Mouse (Mus musculus) lung, adult 2 months (tissue): ENCODE results near the gene Pnp2. TPM values are rescaled to one million over a fixed set of nuclear protein-coding genes. Genes with fewer than 3 reads are reported as not detected.
"Not testable (repeated sequence)": the region's sequence is repeated elsewhere in the genome, so short reads cannot be mapped to it uniquely, and the experiment has no call there.

Source experiments
- DNase-seq: peaks from one replicate; pipeline ENCODE4 v3.0.0; 2022
- H3K4me1 ChIP-seq: fragments of 200-500 bp; 2 replicates; pipeline ENCODE4 v1.6.1; 2011; ENCODE audit warnings: low read length; ENCODE audit not compliant: control insufficient read depth, insufficient read depth
- H3K4me3 ChIP-seq: fragments of 200-500 bp; replicated peaks from 2 replicates; pipeline ENCODE3; 2011; ENCODE audit warnings: low read depth, mild to moderate bottlenecking, control low read depth, low read length; ENCODE audit errors: extremely low read depth
- CTCF ChIP-seq: fragments of 200-500 bp; IDR thresholded peaks from 2 replicates; pipeline ENCODE4 v1.5.1; 2011; ENCODE audit warnings: mild to moderate bottlenecking, low read length, control low read depth; ENCODE audit not compliant: insufficient read depth
- POLR2A ChIP-seq: fragments of 200-500 bp; IDR thresholded peaks from 2 replicates; pipeline ENCODE4 v1.6.1; 2011; ENCODE audit warnings: low read depth, mild to moderate bottlenecking, control low read depth, low read length, borderline replicate concordance; ENCODE audit errors: extremely low read depth
- WGBS: fragments of 180-500 bp; shearing (Covaris S2); methylation state at CpG from one replicate; pipeline ENCODE4 v1.1.7; 2018; 5-methylcytosine and 5-hydroxymethylcytosine counted together
- polyA plus RNA-seq: library from polyadenylated mRNA; depleted of rRNA; stranded (reverse); fragments of >200 nt; gene quantifications from 2 replicates; pipeline ENCODE4 v1.2.3, GENCODE M21; 2012

Pnp2 gene
- polyA plus RNA-seq, 1 experiment: 1.1 TPM

DNA sequence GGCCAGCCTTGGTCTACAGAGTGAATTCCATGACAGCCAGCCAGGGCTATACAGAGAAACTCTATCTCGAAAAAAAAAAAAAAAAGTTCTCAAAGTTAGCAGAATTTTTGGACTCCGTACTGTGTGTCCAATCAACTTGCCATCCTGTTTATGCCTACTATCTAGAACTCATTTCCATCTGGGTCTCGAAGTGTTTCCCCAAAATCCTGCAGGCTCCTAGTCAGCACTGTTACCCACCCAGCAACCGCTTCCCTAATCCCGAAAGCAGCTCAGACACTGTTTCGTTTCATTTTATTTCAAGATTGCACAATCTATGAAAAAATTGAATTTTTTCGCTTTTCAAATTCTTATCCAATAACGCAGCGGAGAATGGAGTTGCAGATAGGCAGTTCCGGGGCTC is 305 bp upstream of the Pnp2 start:
- H3K4me3 ChIP-seq: no peak overlapping the region
- WGBS: 62% methylated on average over 10 of the region's 10 CpGs

DNA sequence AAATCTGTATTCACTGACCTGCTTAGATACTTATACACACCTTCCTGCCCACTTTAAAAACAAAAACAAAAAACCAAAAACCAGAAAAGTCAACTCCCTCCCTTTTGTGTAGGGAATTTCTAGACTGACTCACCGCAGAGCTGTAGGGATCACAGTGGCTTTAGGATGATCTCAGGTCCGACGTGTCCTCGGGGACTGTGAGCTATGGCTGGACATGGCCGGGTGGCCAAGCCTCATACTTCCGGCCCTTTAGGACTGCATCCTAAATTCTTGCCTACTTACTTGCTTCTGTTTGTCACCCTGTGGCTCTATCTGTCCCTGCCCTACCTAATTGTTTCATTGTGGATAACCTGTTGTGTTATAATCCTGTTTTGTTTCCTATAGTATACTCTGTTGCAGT is 932 bp downstream of the Pnp2 start:
- 85% methylated on average over 6 of the region's 6 CpGs for WGBS
- DNase-seq, H3K4me3 ChIP-seq, H3K4me1 ChIP-seq: not testable (repeated sequence)

More for the DNA sequence above, 305 bp upstream of the Pnp2 start:
- TF ChIP-seq CTCF (no peak), POLR2A (no peak)
- no peak for DNase-seq
- H3K4me1 ChIP-seq: peaks cover 2% of the 10 kb centered on the region; the same call in 1 of the 2 replicates

DNA sequence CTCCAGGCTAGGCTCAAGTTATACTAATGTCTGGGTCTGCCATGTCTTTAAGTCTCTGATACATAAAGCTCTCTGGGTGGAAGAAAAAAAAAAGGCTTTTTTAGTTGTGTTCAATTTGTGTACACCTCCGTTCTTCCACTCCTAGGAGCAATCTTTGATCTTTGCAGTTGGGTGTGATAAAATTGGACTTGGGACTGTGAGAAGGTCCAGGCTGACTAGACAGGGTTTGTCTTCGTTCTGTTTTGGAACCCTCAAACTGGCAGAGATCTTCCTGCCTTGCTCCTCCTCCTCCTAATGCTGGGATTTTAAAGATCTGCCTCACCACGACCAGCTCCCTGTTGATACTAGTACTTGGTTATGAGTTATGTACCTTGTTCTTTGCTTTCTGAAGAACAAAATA is 1.4 kb downstream of the Pnp2 start:
- DNase-seq: not testable (repeated sequence)

DNA sequence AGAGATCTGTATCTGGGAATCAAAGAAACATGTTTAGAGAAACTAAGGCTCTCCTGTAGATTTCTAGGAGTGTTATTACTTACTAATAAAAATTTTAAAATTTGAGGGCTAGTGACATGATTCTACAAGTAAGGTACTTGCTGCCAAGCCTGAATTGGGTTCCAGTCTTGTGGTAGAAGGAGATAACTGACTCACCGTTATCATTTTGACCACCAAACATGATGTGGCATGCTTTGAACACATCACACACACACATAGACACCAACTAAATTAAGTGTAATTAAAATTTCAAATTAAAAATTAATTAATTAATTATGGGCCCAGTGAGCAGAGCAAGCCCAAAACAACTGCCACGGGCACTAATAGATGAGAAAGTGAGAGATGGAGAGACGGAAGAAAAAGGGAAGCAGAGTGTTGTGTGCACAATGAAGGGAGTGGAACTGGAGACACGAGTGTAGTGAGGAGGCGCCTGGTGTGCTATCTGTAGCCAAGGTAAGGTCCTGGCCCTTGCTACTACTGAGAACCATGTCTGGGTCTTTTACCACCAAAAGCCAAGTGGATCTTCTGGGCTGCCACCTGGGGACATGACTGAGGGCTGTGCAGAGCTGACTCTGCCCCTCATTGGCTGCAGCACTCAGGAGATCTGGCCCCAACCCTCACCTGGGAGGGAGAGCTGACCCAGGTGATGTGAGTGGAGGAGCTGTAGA is 2.6 kb downstream of the Pnp2 start:
- not testable (repeated sequence) for DNase-seq, H3K4me1 ChIP-seq, H3K4me3 ChIP-seq
- 91% methylated on average over 5 of the region's 5 CpGs for WGBS

More for the DNA sequence above, 1.4 kb downstream of the Pnp2 start:
- not testable (repeated sequence) for H3K4me3 ChIP-seq, H3K4me1 ChIP-seq
- WGBS: 53% methylated on average over 3 of the region's 3 CpGs

DNA sequence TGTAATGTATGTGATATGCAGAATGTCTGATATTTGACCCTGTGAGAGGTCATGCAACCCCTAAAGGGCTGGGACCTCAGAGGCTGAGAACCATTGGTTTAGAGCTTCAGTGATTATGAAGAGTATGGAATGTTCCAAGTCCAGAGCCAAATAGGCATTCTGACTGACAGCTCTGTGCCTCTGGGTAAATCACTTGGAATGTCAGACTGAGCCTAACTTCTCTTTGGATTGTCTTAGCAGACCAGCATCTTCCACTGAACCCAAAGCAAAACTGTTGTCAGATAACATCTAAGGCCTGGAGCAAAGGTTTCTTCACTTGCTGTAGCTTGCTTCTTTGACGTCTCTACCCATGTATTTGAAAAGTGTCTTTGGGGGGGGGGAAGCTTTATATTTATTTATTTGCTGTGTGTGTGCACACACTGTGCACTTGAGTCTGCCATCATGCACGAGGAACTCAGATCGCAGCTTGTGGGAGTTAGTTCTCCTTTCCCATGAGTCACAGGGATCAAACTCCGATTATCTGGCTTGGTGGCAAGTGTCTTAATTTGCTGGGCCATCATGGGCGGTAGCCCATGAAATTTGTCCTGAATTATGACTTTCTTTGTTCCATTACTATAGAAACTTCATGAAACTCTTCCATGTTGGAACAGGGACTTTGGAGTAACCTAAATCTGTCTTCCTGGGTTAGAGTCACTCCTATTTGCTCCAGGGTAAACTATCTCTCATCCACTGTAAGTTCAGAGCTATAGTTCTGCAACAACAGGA is 12.6 kb downstream of the Pnp2 start:
- WGBS: 87% methylated on average over 5 of the region's 5 CpGs
- Histone ChIP-seq H3K4me1 (no peaks in the 10 kb centered on the region; the same call in 1 of the 2 replicates), H3K4me3 (no peak overlapping the region)
- no peak for DNase-seq
- no peak for TF ChIP-seq POLR2A
- TF ChIP-seq CTCF: no peak

DNA sequence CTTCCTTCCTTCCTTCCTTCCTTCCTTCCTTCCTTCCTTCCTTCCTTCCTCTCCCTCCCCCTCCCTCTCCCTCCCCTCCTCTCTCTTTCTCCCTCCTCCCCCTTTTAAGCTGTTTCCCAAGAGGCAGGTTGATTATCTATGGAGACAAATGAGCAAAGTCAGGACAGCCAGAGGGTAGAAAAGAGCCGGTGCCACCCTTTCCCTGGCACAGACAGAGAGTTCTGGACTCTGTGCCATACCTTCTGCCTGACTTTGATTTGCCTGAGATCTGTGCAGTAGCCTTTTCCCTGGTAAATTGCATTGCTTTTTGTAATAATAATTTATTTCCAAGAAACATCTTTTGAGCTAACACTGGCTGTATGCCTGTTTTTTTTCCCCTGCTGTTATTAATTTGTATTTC is 13.2 kb downstream of the Pnp2 start:
- Histone ChIP-seq H3K4me3 (no peak overlapping the region), H3K4me1 (no peaks in the 10 kb centered on the region; the same call in 1 of the 2 replicates)
- no peak for DNase-seq
- WGBS: 19% methylated on average over 1 of the region's 1 CpGs
- TF ChIP-seq POLR2A (no peak), CTCF (no peak)

DNA sequence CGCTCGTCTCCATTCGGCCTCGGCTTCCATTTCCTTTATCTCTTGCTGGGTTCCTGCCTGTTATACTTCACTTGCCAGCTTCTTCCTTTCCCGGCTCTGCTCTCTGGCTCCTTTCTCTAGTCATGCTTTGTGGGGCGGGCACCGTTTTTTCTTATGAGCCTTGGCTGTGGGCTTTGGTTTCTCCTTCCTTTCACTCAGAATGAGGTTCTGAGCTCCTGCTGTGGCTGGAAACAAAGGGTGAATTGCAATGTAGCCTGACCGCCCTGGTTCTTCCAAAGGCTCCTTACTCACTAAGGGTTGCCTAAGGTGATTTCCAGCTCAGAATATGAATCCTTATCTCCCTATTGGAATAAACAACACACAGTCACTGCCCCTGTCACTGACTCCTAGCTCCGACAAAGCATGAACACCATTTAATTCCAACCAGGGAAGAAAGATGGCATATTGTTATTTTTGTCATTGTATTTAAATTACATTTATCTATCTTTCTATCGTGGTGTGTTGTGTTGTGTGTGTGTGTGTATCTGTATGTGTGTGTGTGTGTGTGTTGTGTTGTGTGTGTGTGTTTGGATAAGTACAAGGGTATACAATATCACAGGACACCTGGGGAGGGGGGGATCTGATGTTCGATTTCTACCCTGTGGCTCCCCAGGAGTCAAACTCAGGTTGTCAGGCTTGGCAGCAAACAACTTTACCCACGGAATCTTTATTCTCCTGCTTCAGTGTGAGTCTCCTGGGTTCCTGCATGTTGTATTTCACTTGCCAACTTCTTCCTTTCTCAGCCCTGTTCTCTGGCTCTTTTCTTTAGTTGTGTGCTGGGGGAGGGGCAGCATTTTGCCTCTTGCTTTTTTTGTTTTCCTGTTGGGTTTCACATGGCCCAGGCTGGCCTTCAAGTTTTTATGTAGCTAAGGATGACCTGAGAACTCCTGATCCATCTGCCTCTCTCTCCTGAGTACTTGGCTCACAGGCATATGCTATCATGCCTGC is 14.1 kb downstream of the Pnp2 start:
- no peaks in the 10 kb centered on the region; the same call in 1 of the 2 replicates for H3K4me1 ChIP-seq
- 28% methylated on average over 12 of the region's 12 CpGs for WGBS
- no peak for TF ChIP-seq CTCF
- no peak for TF ChIP-seq POLR2A
- no peak overlapping the region for H3K4me3 ChIP-seq
- no peak for DNase-seq

DNA sequence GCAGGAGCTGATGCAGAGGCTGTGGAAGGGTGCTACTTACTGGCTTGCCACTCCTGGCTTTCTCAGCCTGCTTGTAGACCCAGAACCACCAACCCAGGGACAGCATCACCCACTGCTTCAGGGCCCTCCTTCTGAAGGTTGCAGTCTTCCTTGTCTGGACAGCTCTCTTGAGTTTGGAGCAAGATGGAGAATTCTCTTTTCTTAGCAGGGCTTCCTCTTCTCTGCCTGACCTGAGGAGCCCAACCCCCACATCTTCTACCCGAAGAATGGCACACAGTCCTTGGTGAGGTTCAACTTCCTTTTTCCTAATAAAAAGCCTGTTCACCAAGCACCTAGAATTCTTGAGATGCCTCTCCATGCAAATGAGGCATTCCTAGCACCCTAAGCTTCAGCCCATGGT is 15.0 kb downstream of the Pnp2 start:
- Histone ChIP-seq H3K4me1 (no peaks in the 10 kb centered on the region; the same call in 1 of the 2 replicates), H3K4me3 (no peak overlapping the region)
- TF ChIP-seq CTCF (no peak), POLR2A (no peak)
- no peak for DNase-seq
- WGBS: 35% methylated on average over 1 of the region's 1 CpGs

DNA sequence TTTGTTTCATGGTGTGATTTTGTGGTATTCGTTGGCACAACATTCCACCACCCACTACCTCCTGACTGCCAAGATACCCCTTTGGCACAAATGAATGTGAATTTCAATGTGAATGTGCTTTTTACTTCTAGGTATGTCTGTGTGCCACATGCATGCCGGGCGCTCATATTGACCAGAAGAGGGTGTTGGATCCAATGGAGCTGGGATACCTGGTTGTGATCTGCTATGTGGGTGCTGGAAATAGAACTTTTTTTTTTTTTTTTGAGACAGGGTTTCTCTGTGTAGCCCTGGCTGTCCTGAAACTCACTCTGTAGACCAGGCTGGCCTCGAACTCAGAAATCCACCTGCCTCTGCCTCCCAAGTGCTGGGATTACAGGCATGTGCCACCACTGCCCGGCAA is 17.3 kb downstream of the Pnp2 start:
- WGBS: 91% methylated on average over 5 of the region's 5 CpGs

More for the DNA sequence above, 17.3 kb downstream of the Pnp2 start:
- not testable (repeated sequence) for H3K4me3 ChIP-seq, DNase-seq, H3K4me1 ChIP-seq
